Mouse (Mus musculus) gonadal fat pad, adult 2 months (tissue): ENCODE results near the gene Rps15a. TPM values are rescaled to one million over a fixed set of nuclear protein-coding genes. Genes with fewer than 3 reads are reported as not detected.
A peak's percentile ranks its signal among the peaks of the same experiment; 100 is the strongest.

ENCODE experiments used
- DNase-seq: peaks from one replicate; pipeline ENCODE4 v3.0.0-alpha.2; 2012; ENCODE audit warnings: low read depth
- polyA plus RNA-seq: library from polyadenylated mRNA; depleted of rRNA; stranded (reverse); fragments of >200 nt; gene quantifications from 2 replicates; pipeline ENCODE4 v1.2.3, GENCODE M21; 2012; rRNA removed

Rps15a gene
- polyA plus RNA-seq, 1 experiment = 1,278 TPM

- no peak for DNase-seq
Measured at GRCm38 (mm10) chr7:118116787-118117538, 975 bp upstream of the Rps15a start.

GRCm38 (mm10) chr7:118115533-118115876 lies 483 bp downstream of the Rps15a start:
- no peak for DNase-seq

- no peak for DNase-seq
Measured at GRCm38 (mm10) chr7:118113541-118114297, 2.3 kb downstream of the Rps15a start.

- no peak for DNase-seq
Measured at GRCm38 (mm10) chr7:118111128-118111527, 4.9 kb downstream of the Rps15a start.

GRCm38 (mm10) chr7:118107671-118108070 lies 8.3 kb downstream of the Rps15a start:
- DNase-seq = no peak

- no peak for DNase-seq
Measured at GRCm38 (mm10) chr7:118104458-118105052, 11.4 kb downstream of the Rps15a start.

- no peak for DNase-seq
Measured at GRCm38 (mm10) chr7:118103462-118104379, 12.3 kb downstream of the Rps15a start.

GRCm38 (mm10) chr7:118102678-118103461 lies 13.1 kb downstream of the Rps15a start:
- DNase-seq = peak; percentile 77

GRCm38 (mm10) chr7:118102231-118102630 lies 13.8 kb downstream of the Rps15a start:
- DNase-seq = no peak

GRCm38 (mm10) chr7:118097615-118098014 lies 18.4 kb downstream of the Rps15a start:
- no peak for DNase-seq

GRCm38 (mm10) chr7:118079987-118080386 lies 36.0 kb downstream of the Rps15a start:
- DNase-seq = no peak

GRCm38 (mm10) chr7:118079097-118079496 lies 36.9 kb downstream of the Rps15a start:
- DNase-seq = no peak

GRCm38 (mm10) chr7:118067261-118067660 lies 48.7 kb downstream of the Rps15a start:
- DNase-seq = no peak

GRCm38 (mm10) chr7:118056300-118056699 lies 59.7 kb downstream of the Rps15a start:
- DNase-seq = no peak

Other genes starting within 250 kb of the Rps15a start
- 137 and 159 TPM in 2 replicates for gene Arl6ip1, start 13.5 kb upstream of the Rps15a start, polyA plus RNA-seq
- 33.3 and 37.6 TPM in 2 replicates for gene Smg1, start 127.5 kb upstream of the Rps15a start, polyA plus RNA-seq